Mouse (Mus musculus): ENCODE results near the gene Pycr2.

GRCm38 (mm10) chr1:180904039-180904814 lies at the start of gene Pycr2:
- TF ChIP-seq CTCF (IDR thresholded peaks at IDR 0.05; ENCODE audit: low read depth): no peak
- TF ChIP-seq EP300 (IDR thresholded peaks at IDR 0.05; ENCODE audit: low read depth): no peak

All from heart, postnatal 0 days (tissue).